8 mouse cellular contexts compared by ENCODE assay signal in genomic region chr3:52267293-52267651, GRCm38 (mm10). TPM values are rescaled to one million over a fixed set of nuclear protein-coding genes. Genes with fewer than 3 reads are reported as not detected.
A peak's percentile ranks its signal among the peaks of the same experiment; 100 is the strongest.
DNase-seq lines count a peak whose midpoint lies in the region; ATAC-seq and TF ChIP-seq lines count a peak whose summit lies in the region.

No protein-coding gene starts in this region.

- H3K27me3 ChIP-seq in liver, postnatal 0 days (ENCODE audit: insufficient read depth, low read length) = peaks cover 18% of the 10 kb centered on the region
- H3K27me3 ChIP-seq in spleen, adult 2 months (ENCODE audit: control insufficient read depth, insufficient read depth, low read length) = no peaks in the 10 kb centered on the region; the same call in 1 of the 2 replicates

- H3K9me3 ChIP-seq in liver, postnatal 0 days (ENCODE audit: low read length) = no peaks in the 10 kb centered on the region

- no peak for TF ChIP-seq EP300 in liver, postnatal 0 days (IDR thresholded peaks at IDR 0.05; ENCODE audit: low read depth)

- TF ChIP-seq CTCF in liver, postnatal 0 days (IDR thresholded peaks at IDR 0.05; ENCODE audit: low read depth) = no peak
- no peak for TF ChIP-seq CTCF in spleen, adult 2 months (IDR thresholded peaks at IDR 0.05; ENCODE audit: extremely low read depth, insufficient read depth, insufficient read length, insufficient replicate concordance)

- peak; percentile 8 for ATAC-seq in activated CD4-positive, CD25-positive, alpha-beta regulatory T cell, adult 4 months
- no peak for ATAC-seq in liver, postnatal 0 days

- intact Hi-C loops in heart, postnatal 14 days (cut with DNase I) = no loop called here

- peak overlapping the region; percentile 98 for H3K4me2 ChIP-seq in liver, postnatal 0 days (ENCODE audit: low read depth, low read length)

- no peaks in the 10 kb centered on the region for H3K36me3 ChIP-seq in liver, postnatal 0 days (replicated peaks; ENCODE audit: insufficient read depth, low read length)
- H3K36me3 ChIP-seq in spleen, adult 2 months (ENCODE audit: control insufficient read depth, insufficient read depth, low read length) = no peaks in the 10 kb centered on the region

- under 1% methylated on average over 15 of the region's 15 CpGs for WGBS in liver, postnatal 0 days (ENCODE audit: insufficient replicate concordance)
- WGBS in spleen, adult 2 months = 2% methylated on average over 15 of the region's 15 CpGs

- H3K9ac ChIP-seq in liver, postnatal 0 days (replicated peaks) = peak overlapping the region; percentile 71

- TF ChIP-seq POLR2A in spleen, adult 2 months (IDR thresholded peaks at IDR 0.05; ENCODE audit: low read depth, low read length) = no peak

- peak overlapping the region; percentile 92 for H3K4me3 ChIP-seq in liver, postnatal 0 days (ENCODE audit: low read depth, low read length)
- peak overlapping the region; percentile 78 for H3K4me3 ChIP-seq in spleen, adult 2 months (ENCODE audit: extremely low read depth, insufficient read depth, insufficient read length)

- peak; percentile 25 to 36 for DNase-seq in adrenal gland, postnatal 36 days
- no peak for DNase-seq in adrenal gland, adult 8-10 months
- peak; percentile 5 to 20 for DNase-seq in heart, postnatal 14 days
- DNase-seq in liver, postnatal 0 days = no peak
- DNase-seq in spleen, adult 2 months (ENCODE audit: low read depth in 1 of 2, low spot score in 2 of 2) = peak in 1 of 2 experiments; percentile 56
- DNase-seq in urinary bladder, postnatal 4 days (ENCODE audit: low spot score in 2 of 2) = no peak
- DNase-seq in adrenal gland, postnatal 10 days = no peak

- H3K4me1 ChIP-seq in liver, postnatal 0 days (ENCODE audit: insufficient read depth) = peaks cover 13% of the 10 kb centered on the region
- peaks cover 10% of the 10 kb centered on the region; the same call in 1 of the 2 replicates for H3K4me1 ChIP-seq in spleen, adult 2 months (ENCODE audit: control insufficient read depth, insufficient read depth, insufficient read length)

- peak overlapping the region; percentile 77 for H3K27ac ChIP-seq in liver, postnatal 0 days (ENCODE audit: low read depth)
- H3K27ac ChIP-seq in spleen, adult 2 months (ENCODE audit: insufficient read depth, low read length) = peak overlapping the region; percentile 91

RNA-seq across cellular contexts. Expression of gene Foxo1, which starts 0.9 kb away (rescaled TPM):
- total RNA-seq in adrenal gland, postnatal 36 days (2021) = 10 to 100 TPM; 22.3 to 23.3 TPM
- total RNA-seq in adrenal gland, adult 8-10 months (2022) = 10 to 100 TPM; 21.2 to 23.6 (median 22.5) TPM
- polyA plus RNA-seq in activated CD4-positive, CD25-positive, alpha-beta regulatory T cell, adult 4 months (2017; shearing (Covaris generic)) = 10 to 100 TPM; 30.3 to 30.6 TPM
- total RNA-seq in heart, postnatal 14 days (2021) = 10 to 100 TPM; 13.6 to 15.7 TPM
- 3.5 and 3.7 TPM in 2 replicates for polyA plus RNA-seq in liver, postnatal 0 days (2015; fragmentation: Nextera tagmentation; extraction: Ambion mirVana)
- 21.3 and 33.2 TPM in 2 replicates for polyA plus RNA-seq in spleen, adult 2 months (2012; rRNA removed)
- 10 to 100 TPM; 25.9 to 42.2 TPM for total RNA-seq in adrenal gland, postnatal 10 days (2021)

Comparison
In these comparisons a context has a peak if more than half of its experiments do, and no peak if none do; other contexts are left out.
1. DNase-seq: peak in adrenal gland, postnatal 36 days (2 of 2) and heart, postnatal 14 days (2 of 2); none in adrenal gland, adult 8-10 months (single experiment), liver, postnatal 0 days (single experiment), urinary bladder, postnatal 4 days (0 of 2) and adrenal gland, postnatal 10 days (single experiment).